Comparison of ENCODE assay signal across 8 mouse cellular contexts in the genomic region with DNA sequence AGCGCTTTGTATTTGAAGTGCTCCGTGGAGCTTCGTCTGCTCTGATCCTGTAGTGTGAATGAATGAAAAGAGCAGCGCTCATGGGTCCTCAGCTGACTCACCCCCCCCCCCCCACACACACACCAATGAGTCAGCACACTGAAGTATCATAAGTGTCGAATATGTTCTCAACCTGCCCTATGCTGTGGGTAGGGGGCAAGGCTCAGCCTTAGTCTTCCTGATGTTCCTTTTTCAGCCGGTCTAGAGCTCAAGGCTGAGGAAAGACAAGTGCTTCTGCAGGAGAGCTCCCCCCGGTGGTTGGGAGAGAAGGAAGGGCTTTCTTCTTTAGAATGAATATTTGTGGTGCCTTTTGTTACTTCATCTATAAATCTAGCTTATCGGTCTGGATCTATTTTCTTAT. TPM values are rescaled to one million over a fixed set of nuclear protein-coding genes. Genes with fewer than 3 reads are reported as not detected.
DNase-seq lines count a peak whose midpoint lies in the region; ATAC-seq lines count a peak whose summit lies in the region.
"Had no signal": no experiment of that assay in that cellular context is flagged by ENCODE, and none has a peak within 500 bp of the region (broad histone marks: within the 10 kb centered on the region; RNA-seq: fewer than 3 reads in every experiment).

No protein-coding gene starts in this region.

- H3K9me3 ChIP-seq in megakaryocyte, embryonic 14.5 days = no peaks in the 10 kb centered on the region
- no peaks in the 10 kb centered on the region for H3K9me3 ChIP-seq in embryonic facial prominence, embryonic 14.5 days (ENCODE audit: control insufficient read depth, low read length)
- no peaks in the 10 kb centered on the region for H3K9me3 ChIP-seq in stomach, embryonic 15.5 days
- no peaks in the 10 kb centered on the region for H3K9me3 ChIP-seq in forebrain, embryonic 10.5 days
- H3K9me3 ChIP-seq: limb, embryonic 13.5 days had no signal

- peaks cover 5% of the 10 kb centered on the region; the same call in 1 of the 2 replicates for H3K4me1 ChIP-seq in megakaryocyte, embryonic 14.5 days
- no peaks in the 10 kb centered on the region for H3K4me1 ChIP-seq in embryonic facial prominence, embryonic 14.5 days (ENCODE audit: control insufficient read depth, insufficient read depth, low read length)
- H3K4me1 ChIP-seq in stomach, embryonic 15.5 days = no peaks in the 10 kb centered on the region
- peaks cover 7% of the 10 kb centered on the region; the same call in 1 of the 2 replicates for H3K4me1 ChIP-seq in forebrain, embryonic 10.5 days
- H3K4me1 ChIP-seq: limb, embryonic 13.5 days had no signal

- no peak overlapping the region for H3K27ac ChIP-seq in embryonic facial prominence, embryonic 14.5 days (replicated peaks; ENCODE audit: low read depth, low read length)
- H3K27ac ChIP-seq in stomach, embryonic 15.5 days = no peak overlapping the region
- no peak overlapping the region for H3K27ac ChIP-seq in forebrain, embryonic 10.5 days
- H3K27ac ChIP-seq: limb, embryonic 13.5 days had no signal

- no peak overlapping the region for H3K9ac ChIP-seq in embryonic facial prominence, embryonic 14.5 days (ENCODE audit: low read depth, low read length)
- no peak overlapping the region for H3K9ac ChIP-seq in stomach, embryonic 15.5 days
- H3K9ac ChIP-seq: limb, embryonic 13.5 days had no signal

- intact Hi-C loops in left cerebral cortex, postnatal 4 days (cut with DNase I) = no loop called here

- no peak overlapping the region for H3K4me2 ChIP-seq in embryonic facial prominence, embryonic 14.5 days (ENCODE audit: low read depth, low read length)
- peak overlapping the region; percentile 19; the same call in 1 of the 2 replicates for H3K4me2 ChIP-seq in stomach, embryonic 15.5 days
- H3K4me2 ChIP-seq: limb, embryonic 13.5 days had no signal

- H3K4me3 ChIP-seq in megakaryocyte, embryonic 14.5 days (replicated peaks) = peak overlapping the region; percentile 70
- no peak overlapping the region for H3K4me3 ChIP-seq in embryonic facial prominence, embryonic 14.5 days (ENCODE audit: low read depth, low read length)
- H3K4me3 ChIP-seq in stomach, embryonic 15.5 days (replicated peaks) = 0 out of 2 replicates have a peak overlapping the region, but pooled peaks have one; percentile 11
- no peak overlapping the region for H3K4me3 ChIP-seq in forebrain, embryonic 10.5 days

- peak; percentile 12 for DNase-seq in adrenal gland, postnatal 25 days
- DNase-seq in embryonic facial prominence, embryonic 14.5 days (ENCODE audit: low spot score) = peak; percentile 12
- DNase-seq in left cerebral cortex, postnatal 4 days = peak; percentile 20
- DNase-seq in forebrain, embryonic 10.5 days (ENCODE audit: extremely low spot score, low spot score) = no peak

- no peak for ATAC-seq in megakaryocyte, adult 5-6 weeks (ENCODE audit: poor library complexity, severe bottlenecking)
- no peak for ATAC-seq in embryonic facial prominence, embryonic 14.5 days (ENCODE audit: low read depth)
- ATAC-seq in stomach, embryonic 15.5 days (ENCODE audit: insufficient read depth, low FRiP score, low read depth) = peak; percentile 68

- H3K36me3 ChIP-seq in megakaryocyte, embryonic 14.5 days (replicated peaks; ENCODE audit: low read length) = no peaks in the 10 kb centered on the region
- H3K36me3 ChIP-seq in embryonic facial prominence, embryonic 14.5 days (ENCODE audit: control insufficient read depth, insufficient read depth, low read length) = no peaks in the 10 kb centered on the region
- no peaks in the 10 kb centered on the region for H3K36me3 ChIP-seq in stomach, embryonic 15.5 days
- no peaks in the 10 kb centered on the region for H3K36me3 ChIP-seq in forebrain, embryonic 10.5 days (replicated peaks)
- H3K36me3 ChIP-seq: limb, embryonic 13.5 days had no signal

- H3K27me3 ChIP-seq in megakaryocyte, embryonic 14.5 days (replicated peaks) = peaks cover 16% of the 10 kb centered on the region
- H3K27me3 ChIP-seq in embryonic facial prominence, embryonic 14.5 days (replicated peaks; ENCODE audit: control insufficient read depth, insufficient read depth, low read length) = no peaks in the 10 kb centered on the region
- H3K27me3 ChIP-seq in stomach, embryonic 15.5 days (replicated peaks) = no peaks in the 10 kb centered on the region
- H3K27me3 ChIP-seq in forebrain, embryonic 10.5 days (ENCODE audit: poor library complexity, severe bottlenecking) = peaks cover 34% of the 10 kb centered on the region

- WGBS in embryonic facial prominence, embryonic 14.5 days = 51% methylated on average over 8 of the region's 8 CpGs
- WGBS in stomach, embryonic 15.5 days = 51% methylated on average over 8 of the region's 8 CpGs
- 58% methylated on average over 8 of the region's 8 CpGs for WGBS in forebrain, embryonic 10.5 days

RNA-seq across cellular contexts. Expression of a gene that starts 1.1 kb away (rescaled TPM):
- polyA plus RNA-seq in megakaryocyte, embryonic 14.5 days (2012; ENCODE audit: insufficient read depth, low replicate concordance) = not detected in 2 replicates
- not detected in 2 replicates for total RNA-seq in megakaryocyte, adult 5-6 weeks (2015)
- total RNA-seq in megakaryocyte, adult 5-6 weeks (2017) = not detected in 2 replicates
- not detected in 2 replicates for total RNA-seq in adrenal gland, postnatal 25 days (2021)
- 0.70 and 0.93 TPM in 2 replicates for polyA plus RNA-seq in embryonic facial prominence, embryonic 14.5 days (2014; fragmentation: Nextera tagmentation; extraction: Ambion mirVana)
- under 1 TPM; 0.77 to 0.98 TPM for total RNA-seq in left cerebral cortex, postnatal 4 days (2021)
- polyA plus RNA-seq in stomach, embryonic 15.5 days (2015; fragmentation: Nextera tagmentation; extraction: Ambion mirVana) = 5.3 and 5.6 TPM in 2 replicates
- 0.14 and 0.16 TPM in 2 replicates for polyA plus RNA-seq in forebrain, embryonic 10.5 days (2016; fragmentation: Nextera tagmentation; extraction: Ambion mirVana)

Comparison
In these comparisons a context has a peak if more than half of its experiments do, and no peak if none do; other contexts are left out.
1. H3K4me3 ChIP-seq: peak in megakaryocyte, embryonic 14.5 days (single experiment) and stomach, embryonic 15.5 days (single experiment); none in embryonic facial prominence, embryonic 14.5 days (single experiment) and forebrain, embryonic 10.5 days (single experiment).